Mouse (Mus musculus): ENCODE measurements at regions not wholly inside any gene's neighbourhood (a gene's known extent, or its start where the extent isn't known, plus 50 kb on each side); places are given as distances from the start of the nearest gene placed in this dataset.

- no peak for TF ChIP-seq CTCF (IDR thresholded peaks at IDR 0.05; ENCODE audit: low read depth)
- TF ChIP-seq EP300 (IDR thresholded peaks at IDR 0.05; ENCODE audit: low read depth) = no peak
Measured at GRCm38 (mm10) chr14:97074808-97075207, 555.9 kb upstream of the Klhl1 start.
